8 mouse cellular contexts compared by ENCODE assay signal in genomic region chr12:20815121-20815520, GRCm38 (mm10).
DNase-seq lines count a peak whose midpoint lies in the region; ATAC-seq and TF ChIP-seq lines count a peak whose summit lies in the region.
"Not testable (repeated sequence)": the region's sequence is repeated elsewhere in the genome, so short reads cannot be mapped to it uniquely, and the experiment has no call there.

No protein-coding gene starts in this region.

- H3K27ac ChIP-seq in forebrain, embryonic 12.5 days; hindbrain, postnatal 0 days; limb, embryonic 11.5 days (replicated peaks; ENCODE audit: low read depth, low read length); liver, postnatal 0 days (ENCODE audit: low read depth); neural tube, embryonic 11.5 days (ENCODE audit: low read depth, low read length): not testable (repeated sequence)
- H3K27ac ChIP-seq in heart, embryonic 13.5 days (replicated peaks): 0 out of 2 replicates have a peak overlapping the region, but pooled peaks have one; percentile 32
- H3K27ac ChIP-seq in testis, adult 2 months (ENCODE audit: control insufficient read depth, insufficient read depth, low read depth, low read length): peak overlapping the region; percentile 19

- H3K9ac ChIP-seq in forebrain, embryonic 12.5 days; hindbrain, postnatal 0 days (replicated peaks; ENCODE audit: low read length); limb, embryonic 11.5 days (ENCODE audit: low read length); neural tube, embryonic 11.5 days (ENCODE audit: low read length): not testable (repeated sequence)
- H3K9ac ChIP-seq in heart, embryonic 13.5 days: peak overlapping the region; percentile 72
- peak overlapping the region; percentile 21; the same call in 1 of the 2 replicates for H3K9ac ChIP-seq in liver, postnatal 0 days (replicated peaks)

- H3K36me3 ChIP-seq in forebrain, embryonic 12.5 days (replicated peaks); heart, embryonic 13.5 days; hindbrain, postnatal 0 days (ENCODE audit: insufficient read depth, low read length); limb, embryonic 11.5 days (ENCODE audit: control insufficient read depth, insufficient read depth, low read length); liver, postnatal 0 days (replicated peaks; ENCODE audit: insufficient read depth, low read length); neural tube, embryonic 11.5 days (ENCODE audit: control insufficient read depth, insufficient read depth, low read length); testis, adult 2 months (ENCODE audit: control insufficient read depth, insufficient read depth, low read length): not testable (repeated sequence)

- TF ChIP-seq CTCF in hindbrain, postnatal 0 days (IDR thresholded peaks at IDR 0.05; ENCODE audit: low read depth); liver, postnatal 0 days (IDR thresholded peaks at IDR 0.05; ENCODE audit: low read depth); testis, adult 2 months (IDR thresholded peaks at IDR 0.05; ENCODE audit: control insufficient read depth, insufficient read depth, insufficient replicate concordance, low read depth, low read length): not testable (repeated sequence)

- peak; percentile 0 for DNase-seq in Muller cell, postnatal 12 days (ENCODE audit: inconsistent ontology term)
- not testable (repeated sequence) for DNase-seq in hindbrain, postnatal 0 days (ENCODE audit: low spot score); neural tube, embryonic 11.5 days (ENCODE audit: low spot score)
- DNase-seq in limb, embryonic 11.5 days (ENCODE audit: low spot score): peak; percentile 20
- peak; percentile 13 for DNase-seq in liver, postnatal 0 days

- ATAC-seq in forebrain, embryonic 12.5 days (ENCODE audit: low FRiP score); heart, embryonic 13.5 days (ENCODE audit: extremely low read depth, insufficient number of reproducible peaks, low FRiP score, low TSS enrichment); hindbrain, postnatal 0 days; limb, embryonic 11.5 days (ENCODE audit: insufficient number of reproducible peaks, low FRiP score, low TSS enrichment, low read depth); neural tube, embryonic 11.5 days (ENCODE audit: insufficient read depth, low FRiP score, low TSS enrichment): not testable (repeated sequence)
- peak; percentile 42; the same call in 1 of the 2 replicates for ATAC-seq in liver, postnatal 0 days

- not testable (repeated sequence) for TF ChIP-seq POLR2A in testis, adult 2 months (IDR thresholded peaks at IDR 0.05; ENCODE audit: control insufficient read depth, low read depth, low read length)

- H3K4me1 ChIP-seq in forebrain, embryonic 12.5 days; heart, embryonic 13.5 days; hindbrain, postnatal 0 days (ENCODE audit: insufficient read depth, low read length); limb, embryonic 11.5 days (ENCODE audit: control insufficient read depth, insufficient read depth, low read length); liver, postnatal 0 days (ENCODE audit: insufficient read depth); neural tube, embryonic 11.5 days (ENCODE audit: control insufficient read depth, insufficient read depth, low read length); testis, adult 2 months (ENCODE audit: control insufficient read depth, insufficient read depth, low read length): not testable (repeated sequence)

- H3K27me3 ChIP-seq in forebrain, embryonic 12.5 days; hindbrain, postnatal 0 days (ENCODE audit: insufficient read depth, low read length); limb, embryonic 11.5 days (ENCODE audit: control insufficient read depth, insufficient read depth, low read length); liver, postnatal 0 days (ENCODE audit: insufficient read depth, low read length); neural tube, embryonic 11.5 days (ENCODE audit: control insufficient read depth, insufficient read depth, low read length); testis, adult 2 months (ENCODE audit: control insufficient read depth, insufficient read depth, low read length): not testable (repeated sequence)
- H3K27me3 ChIP-seq in heart, embryonic 13.5 days (replicated peaks): peaks cover 12% of the 10 kb centered on the region

- not testable (repeated sequence) for TF ChIP-seq EP300 in liver, postnatal 0 days (IDR thresholded peaks at IDR 0.05; ENCODE audit: low read depth)

- peak overlapping the region; percentile 26 for H3K4me3 ChIP-seq in forebrain, embryonic 12.5 days (replicated peaks)
- peak overlapping the region; percentile 55 for H3K4me3 ChIP-seq in heart, embryonic 13.5 days
- peak overlapping the region; percentile 10; the same call in 1 of the 2 replicates for H3K4me3 ChIP-seq in hindbrain, postnatal 0 days (ENCODE audit: low read length)
- H3K4me3 ChIP-seq in limb, embryonic 11.5 days (ENCODE audit: low read depth, low read length): peak overlapping the region; percentile 31
- peak overlapping the region; percentile 46 for H3K4me3 ChIP-seq in liver, postnatal 0 days (ENCODE audit: low read depth, low read length)
- H3K4me3 ChIP-seq in neural tube, embryonic 11.5 days (ENCODE audit: low read depth, low read length): peak overlapping the region; percentile 20; the same call in 1 of the 2 replicates
- H3K4me3 ChIP-seq in testis, adult 2 months (ENCODE audit: control insufficient read depth, low read depth, low read length): peak overlapping the region; percentile 71

- H3K9me3 ChIP-seq in forebrain, embryonic 12.5 days: peaks cover 46% of the 10 kb centered on the region
- H3K9me3 ChIP-seq in heart, embryonic 13.5 days: peaks cover 29% of the 10 kb centered on the region
- H3K9me3 ChIP-seq in hindbrain, postnatal 0 days (ENCODE audit: low read length): peaks cover 16% of the 10 kb centered on the region; the same call in 1 of the 2 replicates
- H3K9me3 ChIP-seq in limb, embryonic 11.5 days (ENCODE audit: control insufficient read depth, low read length); liver, postnatal 0 days (ENCODE audit: low read length); neural tube, embryonic 11.5 days (ENCODE audit: control insufficient read depth, low read length): not testable (repeated sequence)

- 31% methylated on average over 40 of the region's 40 CpGs for WGBS in forebrain, embryonic 12.5 days
- WGBS in heart, embryonic 13.5 days: 11% methylated on average over 40 of the region's 40 CpGs
- WGBS in hindbrain, postnatal 0 days: 35% methylated on average over 36 of the region's 40 CpGs
- WGBS in limb, embryonic 11.5 days: 22% methylated on average over 37 of the region's 40 CpGs
- WGBS in liver, postnatal 0 days (ENCODE audit: insufficient replicate concordance): 29% methylated on average over 40 of the region's 40 CpGs
- 29% methylated on average over 38 of the region's 40 CpGs for WGBS in neural tube, embryonic 11.5 days

- peak overlapping the region; percentile 15; the same call in 1 of the 2 replicates for H3K4me2 ChIP-seq in forebrain, embryonic 12.5 days
- peak overlapping the region; percentile 62 for H3K4me2 ChIP-seq in heart, embryonic 13.5 days
- not testable (repeated sequence) for H3K4me2 ChIP-seq in hindbrain, postnatal 0 days (ENCODE audit: low read depth, low read length)
- peak overlapping the region; percentile 36 for H3K4me2 ChIP-seq in limb, embryonic 11.5 days (ENCODE audit: low read depth, severe bottlenecking)
- peak overlapping the region; percentile 56 for H3K4me2 ChIP-seq in liver, postnatal 0 days (ENCODE audit: low read depth, low read length)
- H3K4me2 ChIP-seq in neural tube, embryonic 11.5 days (ENCODE audit: low read depth): peak overlapping the region; percentile 16; the same call in 1 of the 2 replicates

Comparison
In these comparisons a context has a peak if more than half of its experiments do, and no peak if none do; other contexts are left out.
1. H3K4me3 ChIP-seq: peak in every context shown above with its lines; median percentile 71 in testis, adult 2 months; 55 in heart, embryonic 13.5 days; 46 in liver, postnatal 0 days; 31 in limb, embryonic 11.5 days; 26 in forebrain, embryonic 12.5 days; 20 in neural tube, embryonic 11.5 days; 10 in hindbrain, postnatal 0 days.